ENCODE assay signal across 8 mouse cellular contexts in genomic region chr13:60686967-60687366, GRCm38 (mm10).
A peak's percentile ranks its signal among the peaks of the same experiment; 100 is the strongest.
DNase-seq lines count a peak whose midpoint lies in the region; ATAC-seq and TF ChIP-seq lines count a peak whose summit lies in the region.

No protein-coding gene starts in this region.

- no peaks in the 10 kb centered on the region for H3K36me3 ChIP-seq in heart, embryonic 16.5 days (ENCODE audit: control insufficient read depth, insufficient read depth)
- H3K36me3 ChIP-seq in midbrain, embryonic 10.5 days = peaks cover 5% of the 10 kb centered on the region
- no peaks in the 10 kb centered on the region for H3K36me3 ChIP-seq in hindbrain, embryonic 14.5 days (replicated peaks; ENCODE audit: control insufficient read depth, insufficient read depth)

- H3K9ac ChIP-seq in heart, embryonic 16.5 days (ENCODE audit: low read length) = peak overlapping the region; percentile 1; the same call in 1 of the 2 replicates
- no peak overlapping the region for H3K9ac ChIP-seq in hindbrain, embryonic 14.5 days

- no peaks in the 10 kb centered on the region for H3K27me3 ChIP-seq in heart, embryonic 16.5 days (ENCODE audit: control insufficient read depth, insufficient read depth, low read length)
- H3K27me3 ChIP-seq in midbrain, embryonic 10.5 days (ENCODE audit: low read depth, poor library complexity, severe bottlenecking) = no peaks in the 10 kb centered on the region
- H3K27me3 ChIP-seq in hindbrain, embryonic 14.5 days (ENCODE audit: control insufficient read depth, insufficient read depth, low read length) = no peaks in the 10 kb centered on the region

- intact Hi-C loops in left cerebral cortex, adult 2 months (cut with DNase I) = loop anchor here (5.0 kb wide), 2 partner anchors 50 to 210 kb away; no protein-coding TSS in a partner anchor

- peaks cover 28% of the 10 kb centered on the region for H3K4me1 ChIP-seq in heart, embryonic 16.5 days (ENCODE audit: control insufficient read depth, insufficient read depth, low read length)
- H3K4me1 ChIP-seq in midbrain, embryonic 10.5 days = peaks cover 39% of the 10 kb centered on the region
- H3K4me1 ChIP-seq in hindbrain, embryonic 14.5 days (replicated peaks; ENCODE audit: control insufficient read depth, insufficient read depth, low read length) = peaks cover 18% of the 10 kb centered on the region

- no peak; the same call in 1 of the 2 replicates for ATAC-seq in heart, embryonic 16.5 days (replicated peaks; ENCODE audit: extremely low read depth, insufficient read depth, low FRiP score)
- ATAC-seq in hindbrain, embryonic 14.5 days (ENCODE audit: low FRiP score) = no peak

- no peaks in the 10 kb centered on the region for H3K9me3 ChIP-seq in heart, embryonic 16.5 days (replicated peaks; ENCODE audit: control insufficient read depth, low read length)
- no peaks in the 10 kb centered on the region; the same call in 1 of the 2 replicates for H3K9me3 ChIP-seq in midbrain, embryonic 10.5 days (replicated peaks)
- no peaks in the 10 kb centered on the region for H3K9me3 ChIP-seq in hindbrain, embryonic 14.5 days (ENCODE audit: control insufficient read depth, low read length)

- peak; percentile 30 for DNase-seq in adrenal gland, postnatal 25 days
- DNase-seq in adrenal gland, adult 18-20 months (ENCODE audit: low spot score in 2 of 2) = no peak
- peak; percentile 83 for DNase-seq in brain, adult 2 months (ENCODE audit: low read depth, low spot score)
- peak; percentile 52 to 62 for DNase-seq in left cerebral cortex, adult 2 months (ENCODE audit: extremely low spot score in 1 of 2, low spot score in 2 of 2)
- peak; percentile 71 for DNase-seq in right cerebral cortex, postnatal 4 days
- DNase-seq in midbrain, embryonic 10.5 days (ENCODE audit: low spot score) = no peak
- no peak for DNase-seq in hindbrain, embryonic 14.5 days (ENCODE audit: low spot score)

- WGBS in heart, embryonic 16.5 days = 30% methylated on average over 12 of the region's 12 CpGs
- WGBS in midbrain, embryonic 10.5 days = 91% methylated on average over 12 of the region's 12 CpGs
- WGBS in hindbrain, embryonic 14.5 days = 65% methylated on average over 12 of the region's 12 CpGs

- H3K4me2 ChIP-seq in heart, embryonic 16.5 days (ENCODE audit: low read depth, low read length) = peak overlapping the region; percentile 16
- H3K4me2 ChIP-seq in hindbrain, embryonic 14.5 days (replicated peaks) = no peak overlapping the region

- no peak for TF ChIP-seq CTCF in left cerebral cortex, adult 2 months (IDR thresholded peaks at IDR 0.05)

- no peak overlapping the region for H3K4me3 ChIP-seq in heart, embryonic 16.5 days (ENCODE audit: low read length)
- H3K4me3 ChIP-seq in left cerebral cortex, adult 2 months = no peak overlapping the region
- no peak overlapping the region for H3K4me3 ChIP-seq in midbrain, embryonic 10.5 days
- H3K4me3 ChIP-seq in hindbrain, embryonic 14.5 days (replicated peaks; ENCODE audit: low read length) = no peak overlapping the region

- H3K27ac ChIP-seq in heart, embryonic 16.5 days (ENCODE audit: low read length) = peak overlapping the region; percentile 12
- H3K27ac ChIP-seq in left cerebral cortex, adult 2 months = peak overlapping the region; percentile 80
- H3K27ac ChIP-seq in midbrain, embryonic 10.5 days (replicated peaks) = no peak overlapping the region
- H3K27ac ChIP-seq in hindbrain, embryonic 14.5 days = no peak overlapping the region

Comparison
In these comparisons a context has a peak if more than half of its experiments do, and no peak if none do; other contexts are left out.
1. DNase-seq: peak in adrenal gland, postnatal 25 days (single experiment), brain, adult 2 months (single experiment), left cerebral cortex, adult 2 months (2 of 2) and right cerebral cortex, postnatal 4 days (single experiment); none in adrenal gland, adult 18-20 months (0 of 2), midbrain, embryonic 10.5 days (single experiment) and hindbrain, embryonic 14.5 days (single experiment).
2. H3K27ac ChIP-seq: peak in heart, embryonic 16.5 days (single experiment) and left cerebral cortex, adult 2 months (single experiment); none in midbrain, embryonic 10.5 days (single experiment) and hindbrain, embryonic 14.5 days (single experiment).